ENCODE assay signal across 22 mouse cellular contexts in the genomic region with DNA sequence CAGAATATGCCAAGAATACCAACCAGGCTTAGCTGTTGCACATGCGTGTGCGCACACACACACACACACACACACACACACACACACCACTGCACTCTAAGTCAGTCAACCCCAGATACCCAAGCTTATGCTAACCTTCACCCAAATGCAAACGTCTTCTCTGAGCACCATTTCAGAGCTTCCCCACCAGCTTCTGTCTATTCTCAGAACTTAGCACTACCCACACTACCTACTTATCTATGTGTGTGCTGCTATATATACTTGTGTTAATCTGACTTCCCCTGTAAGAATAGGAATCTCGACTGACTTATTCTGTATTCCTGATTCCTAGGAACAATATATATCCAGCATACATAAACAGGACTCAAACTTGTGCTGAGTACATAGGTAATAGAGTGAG. TPM values are rescaled to one million over a fixed set of nuclear protein-coding genes. Genes with fewer than 3 reads are reported as not detected.
"Had no signal": no experiment of that assay in that cellular context is flagged by ENCODE, and none has a peak within 500 bp of the region (broad histone marks: within the 10 kb centered on the region; RNA-seq: fewer than 3 reads in every experiment).

No protein-coding gene starts in this region.

- ATAC-seq: liver, postnatal 0 days; lung, postnatal 0 days; midbrain, embryonic 16.5 days had no signal

- H3K4me1 ChIP-seq: liver, embryonic 15.5 days; megakaryocyte, embryonic 14.5 days had no signal

- H3K9me3 ChIP-seq: liver, embryonic 15.5 days; lung, embryonic 15.5 days; megakaryocyte, embryonic 14.5 days; neural tube, embryonic 13.5 days; neural tube, embryonic 15.5 days had no signal

- H3K36me3 ChIP-seq: liver, embryonic 15.5 days; lung, embryonic 15.5 days; neural tube, embryonic 13.5 days; neural tube, embryonic 15.5 days had no signal

- H3K4me3 ChIP-seq: liver, embryonic 15.5 days; lung, embryonic 15.5 days; megakaryocyte, embryonic 14.5 days; myocyte; neural tube, embryonic 13.5 days; neural tube, embryonic 15.5 days had no signal

- H3K27me3 ChIP-seq: liver, embryonic 15.5 days; lung, embryonic 15.5 days; neural tube, embryonic 13.5 days; neural tube, embryonic 15.5 days had no signal

- H3K4me2 ChIP-seq: liver, embryonic 15.5 days; lung, embryonic 15.5 days; midbrain, embryonic 11.5 days; neural tube, embryonic 13.5 days; neural tube, embryonic 15.5 days had no signal

- H3K9ac ChIP-seq: liver, embryonic 15.5 days; liver, postnatal 0 days; lung, embryonic 15.5 days; neural tube, embryonic 13.5 days; neural tube, embryonic 15.5 days had no signal

- DNase-seq: liver, postnatal 0 days; lung, adult 2 months; lung, postnatal 14 days; lung, postnatal 36 days; midbrain, embryonic 14.5 days; retina, postnatal 1 day; right cerebral cortex, postnatal 25 days; right cerebral cortex, postnatal 4 days; spleen, adult 18-20 months; thymus, adult 2 months; thymus, postnatal 25 days; thymus, postnatal 4 days had no signal

- H3K27ac ChIP-seq: liver, embryonic 15.5 days; lung, embryonic 15.5 days; macrophage; neural tube, embryonic 13.5 days; neural tube, embryonic 15.5 days had no signal

RNA-seq across cellular contexts. Expression of a gene that starts 30.0 kb away (rescaled TPM):
- polyA plus RNA-seq: macrophage, myocyte had no signal
